Mouse (Mus musculus): ENCODE measurements around the gene Tmem208. TPM values are rescaled to one million over a fixed set of nuclear protein-coding genes. Genes with fewer than 3 reads are reported as not detected.

The Tmem208 gene
- polyA plus RNA-seq (2017; shearing (Covaris generic)) = 134 TPM

DNA sequence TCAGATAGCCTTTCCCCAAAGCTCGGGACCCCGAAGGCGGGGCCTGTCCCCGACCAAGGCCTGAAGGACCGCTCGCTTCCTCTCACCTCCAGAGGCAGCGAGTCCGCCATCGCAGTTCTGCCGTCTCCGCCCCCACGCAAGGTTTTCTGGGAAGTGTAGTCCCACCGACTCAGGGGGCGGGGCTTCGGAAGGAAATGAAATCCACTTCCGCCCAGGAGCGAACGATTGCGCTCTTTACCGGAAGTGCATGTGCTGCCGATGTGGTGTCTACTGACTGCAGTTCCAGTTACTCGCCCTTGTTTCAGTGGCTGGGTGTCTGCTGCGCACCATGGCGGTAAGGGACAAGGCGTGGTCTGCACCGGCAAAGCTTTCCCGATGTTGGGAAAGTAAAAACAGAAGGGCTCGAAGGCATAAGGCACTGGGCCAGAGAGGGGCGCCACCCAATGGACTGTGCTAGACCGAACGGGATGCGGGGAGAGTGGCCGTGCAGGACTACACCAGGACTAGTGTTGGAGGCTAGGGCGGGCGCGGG, at the start of gene Tmem208, which contains the start of gene Lrrc29:
Gene Tmem208, plus strand, starts transcription at position 214 of the 532 bp plus-strand sequence.
Gene Lrrc29, minus strand, starts transcription at position 138 of the 532 bp plus-strand sequence.

DNA sequence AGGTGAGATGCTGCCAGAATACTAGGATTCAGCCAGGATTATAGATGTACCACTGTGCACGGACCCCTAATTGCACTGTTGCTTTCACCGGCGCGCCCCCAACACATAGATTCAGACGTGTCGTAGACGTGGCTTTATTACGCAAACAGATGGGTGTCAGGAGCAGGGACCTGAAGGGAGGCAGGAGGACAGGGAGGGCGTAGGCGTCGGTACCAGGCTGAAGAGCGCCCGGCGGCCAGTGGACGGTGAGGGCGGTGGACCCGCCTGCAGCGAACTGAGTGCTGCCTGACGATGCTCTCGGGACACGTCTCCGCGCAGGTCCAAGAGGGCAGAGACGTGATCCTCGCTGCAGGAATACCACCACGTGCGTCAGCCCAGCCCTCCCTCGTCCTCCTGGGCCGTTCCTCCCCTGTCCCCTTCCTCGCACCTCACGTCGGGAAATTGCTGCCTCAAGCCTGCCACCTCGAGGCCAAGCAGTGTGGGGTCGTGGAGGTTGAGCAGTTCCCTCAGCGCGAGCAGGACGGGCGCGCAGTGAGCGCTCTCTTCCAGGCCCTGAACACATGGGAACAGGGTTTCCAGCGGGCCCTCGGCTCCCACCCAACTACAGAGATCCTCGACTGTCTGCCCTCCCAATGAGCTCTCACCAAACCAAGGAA, 36.2 kb upstream of the Tmem208 start, which contains the start of gene 4931428F04Rik:
Gene 4931428F04Rik, minus strand, starts transcription at position 60 of the 656 bp plus-strand sequence.

DNA sequence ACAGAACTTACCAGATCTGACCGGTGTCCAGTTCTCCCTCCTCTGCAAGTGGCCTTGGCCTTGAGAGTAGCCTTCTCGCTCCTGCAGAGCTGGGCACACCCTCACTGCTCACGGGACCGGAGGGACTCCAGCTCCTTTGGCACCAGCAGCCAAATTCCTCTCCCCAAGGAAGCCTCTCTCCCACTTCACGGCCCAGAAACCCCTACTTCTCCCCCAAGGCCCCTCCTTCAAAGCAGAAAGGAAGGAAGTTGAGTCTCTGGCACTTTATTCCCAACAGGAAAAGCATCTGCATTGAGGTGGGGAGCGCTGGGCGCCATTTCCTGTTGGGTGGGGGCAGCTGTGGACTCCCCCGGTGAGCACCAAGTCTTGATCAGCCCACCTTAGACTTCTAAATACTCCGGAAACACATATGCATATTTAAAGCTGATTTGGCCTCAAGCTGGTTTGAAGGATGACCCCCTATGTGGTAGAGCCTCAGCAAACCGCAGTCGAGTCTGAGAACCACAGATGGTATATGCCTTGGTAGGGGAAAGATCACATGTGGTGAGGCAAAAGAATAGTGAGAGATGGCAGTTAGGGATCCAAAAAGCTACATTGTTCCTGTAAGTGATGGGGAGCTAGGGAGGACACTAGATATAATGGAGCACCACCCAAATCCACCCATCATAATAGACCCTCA, 30.1 kb upstream of the Tmem208 start, which contains the start of gene Exoc3l:
Gene Exoc3l, minus strand, starts transcription at position 207 of the 679 bp plus-strand sequence.

DNA sequence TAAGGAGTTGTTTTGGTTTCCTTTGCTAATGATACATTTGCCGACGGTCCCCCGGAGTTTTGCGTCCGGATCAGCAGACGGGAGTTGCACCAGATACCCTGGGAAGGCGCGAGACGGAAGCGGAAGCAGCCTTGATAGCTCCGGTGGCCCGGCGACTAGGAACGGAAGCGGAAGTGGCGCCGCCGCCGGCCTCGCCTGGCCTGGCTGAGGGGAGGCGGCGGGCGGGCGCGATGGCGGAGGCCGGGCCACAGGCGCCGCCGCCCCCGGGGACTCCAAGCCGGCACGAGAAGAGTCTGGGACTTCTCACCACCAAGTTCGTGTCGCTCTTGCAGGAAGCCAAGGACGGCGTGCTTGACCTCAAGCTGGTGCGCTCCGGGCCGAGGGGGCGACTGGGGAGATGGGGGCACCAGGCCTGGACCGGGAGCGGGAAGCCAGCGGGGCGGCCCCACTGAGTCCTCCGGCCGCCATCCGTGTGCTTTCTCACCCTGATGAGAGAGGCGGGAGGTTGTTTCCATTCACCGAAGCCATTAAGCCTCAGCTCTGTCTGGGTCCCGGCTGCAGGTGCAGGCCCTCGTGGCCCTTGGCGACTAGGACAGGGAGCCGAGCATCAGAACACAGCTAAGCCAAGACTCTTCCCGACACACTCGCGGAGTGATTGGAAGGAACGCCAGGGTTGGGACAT, 28.5 kb upstream of the Tmem208 start, which contains the start of gene E2f4:
Gene E2f4, plus strand, starts transcription at position 153 of the 682 bp plus-strand sequence.

DNA sequence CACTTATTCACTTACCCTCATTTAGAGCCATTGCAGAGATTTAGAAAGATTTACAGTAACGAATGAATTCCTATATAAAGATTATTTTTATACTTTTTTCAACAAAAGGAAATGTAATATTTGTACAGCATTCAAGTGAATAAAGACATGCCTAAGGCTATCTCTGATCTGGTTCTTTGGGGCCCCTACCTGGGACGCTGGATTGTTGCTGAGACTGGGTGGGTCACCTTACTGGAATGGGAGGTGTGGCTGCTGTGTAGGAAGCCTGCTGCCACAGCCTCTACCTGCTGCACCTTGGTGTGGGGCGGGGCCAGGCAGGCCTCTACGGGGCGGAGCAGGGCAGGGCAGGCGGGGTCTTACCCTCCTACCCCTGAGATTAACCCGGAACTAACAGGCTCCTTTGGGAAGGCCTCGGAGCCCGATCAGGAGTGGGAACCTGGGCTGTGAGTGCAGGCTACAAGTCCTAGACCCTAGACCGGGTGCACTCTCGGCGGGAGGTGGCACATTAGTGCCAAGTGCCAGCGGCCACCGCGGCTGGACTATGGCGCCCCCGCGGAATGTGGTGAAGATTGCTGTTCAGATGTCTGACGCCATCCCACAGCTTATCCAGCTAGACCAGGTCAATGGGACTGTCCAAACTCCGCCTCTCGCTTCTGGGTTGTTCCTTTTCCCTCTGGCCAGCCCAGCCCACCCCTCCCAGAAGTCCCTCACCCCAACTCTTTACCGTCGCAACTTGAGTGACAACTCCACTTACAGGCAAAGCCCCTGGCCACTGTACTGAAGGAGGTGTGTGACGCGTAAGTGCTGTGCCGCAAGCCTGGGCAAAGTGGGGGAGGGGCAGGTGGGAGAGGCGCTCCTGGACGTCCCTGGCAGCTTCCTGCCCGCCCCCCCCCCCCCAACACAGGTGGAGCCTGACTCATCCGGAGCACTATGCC, 20.7 kb upstream of the Tmem208 start, which contains the start of gene Elmo3:
Gene Elmo3, plus strand, starts transcription at position 391 of the 935 bp plus-strand sequence.

DNA sequence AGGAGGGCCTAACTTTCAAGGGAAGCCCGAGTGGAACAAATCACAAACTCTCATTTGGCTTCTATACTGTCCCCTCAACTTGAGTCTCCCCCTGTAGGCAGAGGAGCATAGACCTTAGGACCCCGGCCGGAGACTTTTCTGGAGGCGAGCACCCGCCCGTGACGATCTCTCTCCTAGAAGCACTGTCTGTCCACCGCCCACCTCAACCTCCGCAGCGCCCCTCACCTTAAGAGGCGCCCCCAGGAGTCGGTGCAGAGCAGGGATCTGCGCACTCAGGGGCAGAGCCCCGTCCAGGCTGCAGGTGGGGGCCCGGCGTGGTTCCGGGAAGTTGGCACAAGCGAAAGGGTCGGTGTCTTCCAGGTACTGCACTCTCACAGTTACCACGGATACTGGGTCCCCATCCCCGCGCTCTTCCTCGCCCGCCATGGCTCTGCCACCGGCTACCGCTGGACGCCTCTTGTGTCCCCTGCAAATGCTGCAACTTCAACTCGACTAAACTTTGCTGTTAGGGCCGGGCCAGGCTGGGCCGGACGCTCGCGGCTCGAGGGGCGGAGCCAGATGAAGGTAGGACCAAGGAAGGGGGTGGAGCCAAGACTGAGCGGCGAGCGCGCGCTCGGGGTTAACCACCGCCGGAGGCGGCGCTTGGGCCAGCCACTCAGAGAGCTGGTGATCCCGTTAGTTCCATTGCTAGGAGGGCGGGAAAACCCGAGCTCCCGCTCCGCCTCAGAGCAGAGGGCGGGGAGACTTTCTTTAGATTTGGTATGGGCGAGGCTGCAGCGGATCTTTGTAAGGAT, 21.5 kb downstream of the Tmem208 start, which contains the start of gene Fhod1:
Gene Fhod1, minus strand, starts transcription at position 526 of the 794 bp plus-strand sequence.

DNA sequence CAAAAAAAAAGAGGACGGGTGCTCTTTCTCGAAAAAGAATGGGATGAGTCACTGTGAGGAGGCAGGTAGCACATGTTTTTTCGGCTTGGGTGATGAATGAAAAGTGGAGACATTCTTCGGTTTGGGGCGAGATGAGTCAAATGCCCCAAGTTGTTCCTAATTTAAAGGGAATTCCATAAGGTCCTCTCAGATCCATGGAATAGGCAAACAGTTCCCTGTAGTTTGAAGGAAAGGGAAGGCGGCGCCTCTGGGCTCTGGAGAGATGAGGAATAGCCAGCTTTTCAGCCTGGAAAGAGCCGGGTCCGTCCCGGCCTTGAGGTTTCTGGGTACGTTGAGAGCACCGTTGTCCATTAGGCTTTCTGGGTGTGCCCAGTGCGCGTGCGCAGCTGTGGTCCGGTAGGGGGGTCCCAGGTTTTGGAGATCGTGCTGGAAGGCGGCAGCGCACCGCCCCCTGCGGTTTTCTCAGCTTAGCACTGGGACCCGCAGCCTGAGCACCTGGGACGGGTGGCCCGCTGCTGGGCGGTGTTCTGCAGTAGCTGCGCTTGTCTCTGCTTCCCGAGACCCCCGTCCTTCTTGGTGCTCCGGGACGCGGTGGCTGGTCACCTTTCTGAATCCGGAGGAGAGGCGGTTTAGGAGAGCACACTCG, 22.4 kb downstream of the Tmem208 start, which contains the start of gene Slc9a5:
Gene Slc9a5, plus strand, starts transcription at position 394 of the 646 bp plus-strand sequence.

DNA sequence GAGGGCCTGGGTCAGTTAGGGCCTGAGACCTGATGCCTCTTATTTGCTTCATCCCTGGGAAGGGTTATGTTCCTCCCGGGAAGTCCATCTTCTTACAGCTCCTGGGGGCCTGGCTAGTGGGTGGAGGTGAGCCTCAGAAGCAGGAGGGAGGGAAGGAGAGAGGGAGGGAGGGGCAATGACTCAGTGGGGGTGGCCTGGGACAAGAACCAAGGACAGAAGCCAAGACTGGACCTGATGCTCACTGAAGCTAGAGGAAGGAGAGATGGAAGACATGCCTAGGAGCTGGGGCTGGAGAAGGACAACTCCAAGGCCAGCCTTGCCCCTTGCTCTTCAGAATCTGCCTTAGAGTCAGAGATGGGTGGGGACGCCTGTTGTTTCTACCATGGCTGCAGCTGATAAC, 46.9 kb downstream of the Tmem208 start, which contains the start of gene Plekhg4:
Gene Plekhg4, plus strand, starts transcription at position 243 of the 400 bp plus-strand sequence.

Other genes with a start within 250 kb of the Tmem208 start
- gene Ces3b, start 242.6 kb upstream of the Tmem208 start, polyA plus RNA-seq (2017; shearing (Covaris generic)) = not detected
- gene Ces4a, start 194.6 kb upstream of the Tmem208 start, polyA plus RNA-seq (2017; shearing (Covaris generic)) = not detected
- gene Cbfb, start 155.7 kb upstream of the Tmem208 start, polyA plus RNA-seq (2017; shearing (Covaris generic)) = 31.8 TPM
- 36.3 TPM for gene D230025D16Rik, start 101.2 kb upstream of the Tmem208 start, polyA plus RNA-seq (2017; shearing (Covaris generic))
- 1.9 TPM for gene B3gnt9, start 71.2 kb upstream of the Tmem208 start, polyA plus RNA-seq (2017; shearing (Covaris generic))
- 60.2 TPM for gene Tradd, start 61.7 kb upstream of the Tmem208 start, polyA plus RNA-seq (2017; shearing (Covaris generic))
- gene Fbxl8, start 61.7 kb upstream of the Tmem208 start, polyA plus RNA-seq (2017; shearing (Covaris generic)) = 27.8 TPM
- gene Hsf4, start 56.6 kb upstream of the Tmem208 start, polyA plus RNA-seq (2017; shearing (Covaris generic)) = 0.38 TPM
- not detected for gene Nol3, start 50.2 kb upstream of the Tmem208 start, polyA plus RNA-seq (2017; shearing (Covaris generic))
- gene 4931428F04Rik, start 36.5 kb upstream of the Tmem208 start, polyA plus RNA-seq (2017; shearing (Covaris generic)) = 1.8 TPM
- gene Exoc3l, start 30.3 kb upstream of the Tmem208 start, polyA plus RNA-seq (2017; shearing (Covaris generic)) = 2.5 TPM
- gene E2f4, start 28.7 kb upstream of the Tmem208 start, polyA plus RNA-seq (2017; shearing (Covaris generic)) = 92.2 TPM
- gene Elmo3, start 20.8 kb upstream of the Tmem208 start, polyA plus RNA-seq (2017; shearing (Covaris generic)) = 12.2 TPM
- gene Lrrc29, start 76 bp upstream of the Tmem208 start, polyA plus RNA-seq (2017; shearing (Covaris generic)) = 3.6 TPM
- 1.3 TPM for gene Fhod1, start 21.6 kb downstream of the Tmem208 start, polyA plus RNA-seq (2017; shearing (Covaris generic))
- gene Slc9a5, start 22.5 kb downstream of the Tmem208 start, polyA plus RNA-seq (2017; shearing (Covaris generic)) = 0.56 TPM
- gene Plekhg4, start 46.9 kb downstream of the Tmem208 start, polyA plus RNA-seq (2017; shearing (Covaris generic)) = not detected
- gene Kctd19, start 87.1 kb downstream of the Tmem208 start, polyA plus RNA-seq (2017; shearing (Covaris generic)) = not detected
- gene Lrrc36, start 87.2 kb downstream of the Tmem208 start, polyA plus RNA-seq (2017; shearing (Covaris generic)) = not detected
- gene Tppp3, start 145.2 kb downstream of the Tmem208 start, polyA plus RNA-seq (2017; shearing (Covaris generic)) = 0.76 TPM
- 3.5 TPM for gene Zdhhc1, start 170.5 kb downstream of the Tmem208 start, polyA plus RNA-seq (2017; shearing (Covaris generic))
- gene Hsd11b2, start 192.4 kb downstream of the Tmem208 start, polyA plus RNA-seq (2017; shearing (Covaris generic)) = not detected
- 42.2 TPM for gene Atp6v0d1, start 239.7 kb downstream of the Tmem208 start, polyA plus RNA-seq (2017; shearing (Covaris generic))